Mouse (Mus musculus) ES-Bruce4 (cell line): ENCODE data around the gene Cabp4.

Source experiments
- CTCF ChIP-seq: IDR thresholded peaks from one replicate; pipeline ENCODE4 v1.8.1; 2011; ENCODE audit warnings: low read depth, low read length
- EP300 ChIP-seq: IDR thresholded peaks from 2 replicates; pipeline ENCODE4 v1.6.1; 2011; ENCODE audit warnings: low read depth, low read length; ENCODE audit not compliant: insufficient read depth
- POLR2A ChIP-seq: IDR thresholded peaks from one replicate; pipeline ENCODE4 v1.8.1; 2011; ENCODE audit warnings: low read length; ENCODE audit not compliant: insufficient read depth

GRCm38 (mm10) chr19:4139446-4139845 is 4.4 kb downstream of the Cabp4 start, which contains the start of gene Gpr152:
- TF ChIP-seq POLR2A = no peak
- TF ChIP-seq CTCF = no peak
- TF ChIP-seq EP300 = no peak
